Mouse (Mus musculus): ENCODE measurements at regions not wholly inside any gene's neighbourhood (a gene's known extent, or its start where the extent isn't known, plus 50 kb on each side); places are given as distances from the start of the nearest gene placed in this dataset.
A peak's percentile ranks its signal among the peaks of the same experiment; 100 is the strongest.

DNA sequence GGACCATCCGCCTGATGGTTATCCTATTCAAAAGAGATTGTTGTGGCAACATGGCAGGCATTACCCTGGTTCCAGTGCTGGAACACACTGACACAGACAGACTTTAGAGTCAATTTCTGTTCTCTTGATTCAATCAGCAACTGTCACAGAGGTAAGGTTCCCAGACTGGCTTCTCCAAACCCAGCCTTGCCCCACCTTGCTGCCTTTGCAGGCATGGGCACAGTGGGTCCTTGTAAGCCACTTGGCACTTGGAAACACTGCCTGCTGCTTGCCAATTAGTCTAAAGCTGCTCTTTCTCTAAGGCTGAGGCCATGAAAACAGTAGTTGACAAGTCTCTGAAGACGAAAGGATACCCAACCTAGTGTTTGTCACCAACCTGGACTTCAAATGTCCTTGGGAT lies 158.7 kb upstream of the Tmtc1 start:
- DNase-seq (ENCODE audit: low read depth, low spot score) = no peak

GRCm38 (mm10) chr6:148600934-148601333 lies 156.7 kb upstream of the Tmtc1 start:
- no peak for DNase-seq (ENCODE audit: low read depth, low spot score)

DNA sequence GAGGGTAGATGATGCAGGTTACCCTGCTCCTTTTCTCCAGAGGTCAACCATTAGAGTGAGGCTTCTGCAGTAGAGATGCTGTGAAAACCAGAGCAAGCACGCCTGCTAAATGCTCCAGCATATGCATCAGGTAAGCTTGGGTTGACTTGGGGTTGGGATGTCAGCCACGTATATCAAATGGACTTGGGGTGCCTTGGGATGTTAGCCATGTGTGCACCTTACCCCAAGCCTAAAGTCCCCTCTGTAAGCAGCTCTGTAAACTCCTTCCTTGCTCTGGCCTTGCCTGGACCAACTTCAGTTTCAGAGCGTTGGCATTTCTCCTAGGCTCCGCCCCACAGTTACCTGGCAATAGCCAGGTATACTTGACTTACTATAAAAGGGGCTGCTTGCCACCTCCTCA lies 155.3 kb upstream of the Tmtc1 start:
- no peak for DNase-seq (ENCODE audit: low read depth, low spot score)

- peak; percentile 64 for DNase-seq (ENCODE audit: low read depth, low spot score)
Measured at GRCm38 (mm10) chr6:148598746-148599337, 154.7 kb upstream of the Tmtc1 start.

DNA sequence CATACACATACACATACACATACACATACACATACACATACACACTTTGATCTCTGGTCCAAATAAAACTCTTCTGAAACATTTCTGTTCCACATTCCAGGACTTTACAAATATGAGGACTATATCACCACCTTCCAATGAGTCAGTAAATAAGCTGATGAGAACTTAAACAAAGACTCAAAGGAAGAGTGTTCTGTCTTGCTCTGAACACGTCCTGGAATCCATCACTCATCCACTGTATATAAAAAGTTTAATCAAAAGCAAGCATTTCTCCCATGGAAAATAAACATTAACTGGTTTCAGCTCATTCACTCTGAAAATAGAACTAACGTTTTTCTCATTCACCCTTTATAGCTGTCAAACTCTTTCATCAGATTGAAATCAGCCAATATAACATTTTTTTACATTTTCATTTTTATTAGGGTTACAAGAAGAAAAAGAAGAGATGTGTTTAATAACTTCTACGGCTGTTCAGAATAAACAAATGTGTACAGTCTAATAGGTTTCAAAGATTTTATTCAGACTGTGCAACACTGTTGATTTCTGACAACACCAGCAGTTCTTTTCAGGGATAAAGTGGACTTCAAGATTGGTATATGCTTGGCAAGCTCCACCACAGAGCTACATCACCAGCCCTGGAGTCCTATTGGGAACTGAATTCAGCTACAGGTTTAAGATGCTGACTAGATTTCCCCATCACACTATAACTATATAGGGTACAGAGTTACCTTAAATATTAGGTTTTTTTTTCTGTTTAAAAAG lies 151.0 kb upstream of the Tmtc1 start:
- DNase-seq (ENCODE audit: low read depth, low spot score) = no peak

- no peak for DNase-seq (ENCODE audit: low read depth, low spot score)
Measured at GRCm38 (mm10) chr6:148588971-148589370, 144.8 kb upstream of the Tmtc1 start.

DNA sequence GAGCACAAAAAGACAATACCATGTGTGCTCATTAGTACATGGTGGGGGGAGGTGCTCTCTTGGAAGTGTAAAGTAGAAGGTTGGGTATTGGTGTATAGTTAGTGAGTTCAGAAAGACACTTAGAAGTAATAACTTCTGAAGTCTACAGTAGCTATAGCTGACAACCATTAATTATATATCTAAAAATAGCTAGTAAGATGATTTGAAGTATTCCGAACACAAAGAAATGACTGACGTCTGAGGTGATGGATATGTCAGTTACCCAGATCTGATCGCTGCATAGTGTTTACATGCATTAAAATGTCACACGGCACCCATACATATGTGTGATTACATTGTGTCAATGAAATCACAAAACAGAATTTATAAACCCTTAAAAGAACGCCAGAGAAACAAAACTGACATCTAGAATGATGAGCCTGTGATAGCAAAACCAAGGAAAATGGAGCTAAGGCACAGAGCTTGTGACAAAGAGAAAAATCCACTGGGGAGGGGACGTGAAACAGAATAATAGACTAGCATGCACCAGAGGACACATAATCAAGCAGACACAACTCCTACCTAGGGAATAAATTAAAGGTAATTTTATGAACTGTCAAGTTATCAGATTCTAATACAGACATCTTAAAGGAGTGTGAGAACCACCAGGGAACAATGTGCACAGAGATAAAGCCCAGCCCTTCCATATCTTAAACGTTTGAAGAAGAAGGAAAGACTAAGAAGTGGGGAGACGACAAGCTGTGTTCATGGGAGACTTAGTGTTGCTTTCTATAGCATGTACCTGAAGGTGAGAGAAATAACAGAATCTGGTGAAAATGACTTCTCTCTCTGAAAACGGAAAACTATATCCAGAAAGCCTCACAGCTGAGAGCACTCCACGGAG lies 142.5 kb upstream of the Tmtc1 start:
- no peak for DNase-seq (ENCODE audit: low read depth, low spot score)

- no peak for DNase-seq (ENCODE audit: low read depth, low spot score)
Measured at GRCm38 (mm10) chr6:148584126-148584525, 139.9 kb upstream of the Tmtc1 start.

DNA sequence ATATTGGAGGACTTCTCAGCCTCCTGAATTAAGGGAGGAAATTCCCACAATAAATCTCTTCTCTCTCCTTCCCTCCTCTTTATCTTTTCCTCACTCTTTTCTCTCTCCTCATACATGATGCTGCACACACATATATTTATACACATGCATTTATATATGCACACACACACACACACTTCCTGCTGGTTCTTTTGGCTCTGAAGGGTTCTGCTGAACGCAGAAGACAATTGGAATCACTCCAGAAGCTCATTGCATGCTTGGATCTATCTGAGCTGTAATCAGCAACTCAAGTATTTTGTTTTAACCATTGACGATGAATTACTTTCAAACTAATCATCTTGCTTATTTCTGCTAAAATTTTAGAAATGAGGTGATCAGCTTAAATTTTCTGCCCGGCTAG lies 134.1 kb upstream of the Tmtc1 start:
- DNase-seq (ENCODE audit: low read depth, low spot score) = no peak

DNA sequence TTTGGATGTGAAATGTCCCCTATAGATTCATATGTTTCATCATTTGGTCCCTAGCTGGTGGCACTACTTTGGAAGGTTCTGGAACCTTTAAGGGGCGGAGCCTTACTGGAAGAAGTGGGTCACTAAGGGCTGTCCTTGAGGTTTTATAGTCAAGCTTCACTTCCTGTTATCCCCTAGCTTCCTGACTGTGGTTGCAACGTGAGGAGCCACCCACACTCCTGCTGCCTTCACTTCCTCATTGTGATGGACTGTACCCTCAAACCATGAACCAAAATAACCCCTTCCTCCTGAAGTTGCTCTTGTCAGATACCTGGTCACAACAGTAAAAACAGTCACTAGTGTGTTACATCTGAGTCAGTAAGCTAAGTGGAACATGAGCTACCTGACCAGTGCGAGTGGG lies 133.5 kb upstream of the Tmtc1 start:
- no peak for DNase-seq (ENCODE audit: low read depth, low spot score)

- no peak for DNase-seq (ENCODE audit: low read depth, low spot score)
Measured at GRCm38 (mm10) chr6:148574742-148575453, 130.7 kb upstream of the Tmtc1 start.

- DNase-seq (ENCODE audit: low read depth, low spot score) = no peak
Measured at GRCm38 (mm10) chr6:148572201-148572600, 128.0 kb upstream of the Tmtc1 start.

GRCm38 (mm10) chr6:148571651-148572050 lies 127.5 kb upstream of the Tmtc1 start:
- no peak for DNase-seq (ENCODE audit: low read depth, low spot score)

GRCm38 (mm10) chr6:148564146-148564545 lies 120.0 kb upstream of the Tmtc1 start:
- DNase-seq (ENCODE audit: low read depth, low spot score) = no peak

GRCm38 (mm10) chr6:148562206-148562708 lies 118.1 kb upstream of the Tmtc1 start:
- DNase-seq (ENCODE audit: low read depth, low spot score) = peak; percentile 9

DNA sequence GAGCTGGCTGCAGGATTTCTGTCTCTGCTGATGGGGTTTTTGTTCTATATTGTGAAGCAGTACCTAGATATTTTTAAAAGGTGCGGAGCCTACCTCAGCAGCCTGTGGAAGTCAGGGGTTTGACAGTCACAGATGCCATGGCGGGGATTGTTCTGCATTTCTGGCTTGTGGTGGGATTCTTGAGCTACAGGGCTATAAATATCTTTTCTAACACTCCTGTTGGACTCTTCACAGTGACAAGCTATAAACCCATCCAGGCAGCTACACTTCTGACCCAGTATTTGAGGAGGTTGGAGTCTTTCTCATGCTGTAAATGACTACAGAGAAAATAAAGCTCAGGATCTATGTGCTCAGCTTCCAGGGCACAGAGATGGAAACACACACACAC lies 112.3 kb upstream of the Tmtc1 start:
- no peak for DNase-seq (ENCODE audit: low read depth, low spot score)

- no peak for DNase-seq (ENCODE audit: low read depth, low spot score)
Measured at GRCm38 (mm10) chr6:148555651-148556483, 111.7 kb upstream of the Tmtc1 start.

DNA sequence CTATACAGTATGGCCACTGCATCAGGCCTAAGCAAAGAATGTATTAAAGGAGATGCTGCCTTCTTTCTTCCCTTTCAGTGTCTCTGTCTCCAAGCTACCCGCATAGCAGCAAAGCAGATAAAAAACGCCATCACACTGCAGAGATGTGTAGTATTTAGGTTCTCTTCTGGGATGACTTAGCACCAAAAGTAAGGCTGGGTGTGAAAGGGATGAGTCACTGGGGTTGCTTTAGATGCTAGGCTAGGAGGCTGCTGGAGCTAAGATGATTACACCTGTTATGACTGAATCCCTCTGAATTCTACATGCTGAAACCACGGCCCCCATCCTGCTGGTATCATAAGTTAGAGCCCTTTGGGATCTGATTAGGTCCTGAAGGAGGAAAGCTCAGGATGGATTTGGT lies 110.3 kb upstream of the Tmtc1 start:
- DNase-seq (ENCODE audit: low read depth, low spot score) = no peak

GRCm38 (mm10) chr6:148553616-148554015 lies 109.4 kb upstream of the Tmtc1 start:
- no peak for DNase-seq (ENCODE audit: low read depth, low spot score)

DNA sequence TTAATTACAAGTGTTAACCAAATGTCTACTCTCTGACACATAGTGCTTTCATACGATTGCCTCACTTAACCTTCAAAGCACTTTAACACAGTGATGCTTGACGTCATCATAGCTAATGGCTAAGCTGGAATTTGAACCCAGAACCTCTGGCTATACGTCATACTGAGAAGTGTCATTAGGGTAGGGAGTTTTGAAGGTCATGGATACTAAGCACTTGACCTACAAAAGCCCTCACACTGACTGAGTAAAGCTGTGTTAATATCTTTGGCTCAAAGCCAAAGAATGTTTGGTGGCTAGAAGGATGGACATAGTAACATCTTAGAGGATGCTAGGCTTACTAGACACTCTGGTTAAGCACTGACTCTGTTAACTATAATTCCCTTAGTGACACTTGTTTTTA lies 106.9 kb upstream of the Tmtc1 start:
- no peak for DNase-seq (ENCODE audit: low read depth, low spot score)

Data from forelimb bud, embryonic 11.5 days (tissue).